Mouse (Mus musculus): ENCODE measurements around the gene Hlf. TPM values are rescaled to one million over a fixed set of nuclear protein-coding genes. Genes with fewer than 3 reads are reported as not detected.

Gene Hlf
- polyA plus RNA-seq, 1 experiment from 2014 or later, result 1.2 TPM

GRCm38 (mm10) chr11:90367894-90368860, 22.5 kb downstream of the Hlf start:
- WGBS, result 74% methylated on average over 14 of the region's 14 CpGs
- Histone ChIP-seq H3K4me1 (ENCODE audit: control insufficient read depth, insufficient read depth, low read length) (peaks cover 38% of the 10 kb centered on the region; the same call in 1 of the 2 replicates), H3K27ac (ENCODE audit: low read length) (peak overlapping the region; percentile 90; the same call in 1 of the 2 replicates), H3K4me2 (replicated peaks; ENCODE audit: low read depth, low read length) (no peak overlapping the region), H3K27me3 (ENCODE audit: control insufficient read depth, insufficient read depth, low read length) (no peaks in the 10 kb centered on the region), H3K9me3 (ENCODE audit: control insufficient read depth, low read depth, low read length) (no peaks in the 10 kb centered on the region), H3K9ac (replicated peaks; ENCODE audit: low read depth, low read length) (no peak overlapping the region), H3K36me3 (ENCODE audit: control insufficient read depth, insufficient read depth, low read length) (no peaks in the 10 kb centered on the region), H3K4me3 (ENCODE audit: low read depth, low read length) (no peak overlapping the region)
- ATAC-seq (ENCODE audit: insufficient number of reproducible peaks, insufficient read depth, low FRiP score, low read depth), result no peak

- WGBS, result 40% methylated on average over 7 of the region's 7 CpGs
These were observed 25.8 kb downstream of the Hlf start for GRCm38 (mm10) chr11:90364865-90365264.

GRCm38 (mm10) chr11:90363821-90364497, 26.7 kb downstream of the Hlf start:
- no peak overlapping the region for H3K4me3 ChIP-seq (ENCODE audit: low read depth, low read length)
- WGBS, result 87% methylated on average over 10 of the region's 10 CpGs
- no peaks in the 10 kb centered on the region for H3K9me3 ChIP-seq (ENCODE audit: control insufficient read depth, low read depth, low read length)
- H3K27me3 ChIP-seq (ENCODE audit: control insufficient read depth, insufficient read depth, low read length), result no peaks in the 10 kb centered on the region
- no peaks in the 10 kb centered on the region for H3K36me3 ChIP-seq (ENCODE audit: control insufficient read depth, insufficient read depth, low read length)
- no peak overlapping the region for H3K4me2 ChIP-seq (replicated peaks; ENCODE audit: low read depth, low read length)
- H3K27ac ChIP-seq (ENCODE audit: low read length), result no peak overlapping the region
- H3K9ac ChIP-seq (replicated peaks; ENCODE audit: low read depth, low read length), result no peak overlapping the region
- no peak for ATAC-seq (ENCODE audit: insufficient number of reproducible peaks, insufficient read depth, low FRiP score, low read depth)
- H3K4me1 ChIP-seq (ENCODE audit: control insufficient read depth, insufficient read depth, low read length), result peaks cover 16% of the 10 kb centered on the region; the same call in 1 of the 2 replicates

More at GRCm38 (mm10) chr11:90364865-90365264, 25.8 kb downstream of the Hlf start:
- H3K4me2 ChIP-seq (replicated peaks; ENCODE audit: low read depth, low read length), result no peak overlapping the region
- no peak for ATAC-seq (ENCODE audit: insufficient number of reproducible peaks, insufficient read depth, low FRiP score, low read depth)
- H3K4me3 ChIP-seq (ENCODE audit: low read depth, low read length), result no peak overlapping the region
- no peaks in the 10 kb centered on the region for H3K36me3 ChIP-seq (ENCODE audit: control insufficient read depth, insufficient read depth, low read length)
- no peaks in the 10 kb centered on the region for H3K9me3 ChIP-seq (ENCODE audit: control insufficient read depth, low read depth, low read length)
- H3K4me1 ChIP-seq (ENCODE audit: control insufficient read depth, insufficient read depth, low read length), result peaks cover 23% of the 10 kb centered on the region; the same call in 1 of the 2 replicates
- no peaks in the 10 kb centered on the region for H3K27me3 ChIP-seq (ENCODE audit: control insufficient read depth, insufficient read depth, low read length)
- peak overlapping the region; percentile 16; the same call in 1 of the 2 replicates for H3K27ac ChIP-seq (ENCODE audit: low read length)
- H3K9ac ChIP-seq (replicated peaks; ENCODE audit: low read depth, low read length), result no peak overlapping the region

GRCm38 (mm10) chr11:90363406-90363805, 27.3 kb downstream of the Hlf start:
- Histone ChIP-seq H3K9ac (replicated peaks; ENCODE audit: low read depth, low read length) (no peak overlapping the region), H3K4me2 (replicated peaks; ENCODE audit: low read depth, low read length) (no peak overlapping the region), H3K27ac (ENCODE audit: low read length) (no peak overlapping the region), H3K36me3 (ENCODE audit: control insufficient read depth, insufficient read depth, low read length) (no peaks in the 10 kb centered on the region), H3K27me3 (ENCODE audit: control insufficient read depth, insufficient read depth, low read length) (no peaks in the 10 kb centered on the region), H3K9me3 (ENCODE audit: control insufficient read depth, low read depth, low read length) (no peaks in the 10 kb centered on the region), H3K4me1 (ENCODE audit: control insufficient read depth, insufficient read depth, low read length) (peaks cover 13% of the 10 kb centered on the region; the same call in 1 of the 2 replicates), H3K4me3 (ENCODE audit: low read depth, low read length) (no peak overlapping the region)
- ATAC-seq (ENCODE audit: insufficient number of reproducible peaks, insufficient read depth, low FRiP score, low read depth), result no peak
- 45% methylated on average over 3 of the region's 3 CpGs for WGBS

GRCm38 (mm10) chr11:90360536-90360935, 30.2 kb downstream of the Hlf start:
- no peak overlapping the region for H3K27ac ChIP-seq (ENCODE audit: low read length)
- no peak overlapping the region for H3K4me2 ChIP-seq (replicated peaks; ENCODE audit: low read depth, low read length)
- H3K9me3 ChIP-seq (ENCODE audit: control insufficient read depth, low read depth, low read length), result no peaks in the 10 kb centered on the region
- H3K4me1 ChIP-seq (ENCODE audit: control insufficient read depth, insufficient read depth, low read length), result peaks cover 18% of the 10 kb centered on the region; the same call in 1 of the 2 replicates
- ATAC-seq (ENCODE audit: insufficient number of reproducible peaks, insufficient read depth, low FRiP score, low read depth), result no peak
- H3K36me3 ChIP-seq (ENCODE audit: control insufficient read depth, insufficient read depth, low read length), result no peaks in the 10 kb centered on the region
- H3K4me3 ChIP-seq (ENCODE audit: low read depth, low read length), result no peak overlapping the region
- H3K9ac ChIP-seq (replicated peaks; ENCODE audit: low read depth, low read length), result no peak overlapping the region
- 94% methylated on average over 5 of the region's 5 CpGs for WGBS
- H3K27me3 ChIP-seq (ENCODE audit: control insufficient read depth, insufficient read depth, low read length), result no peaks in the 10 kb centered on the region

GRCm38 (mm10) chr11:90358063-90358462, 32.6 kb downstream of the Hlf start:
- Histone ChIP-seq H3K4me1 (ENCODE audit: control insufficient read depth, insufficient read depth, low read length) (peaks cover 7% of the 10 kb centered on the region; the same call in 1 of the 2 replicates), H3K9ac (replicated peaks; ENCODE audit: low read depth, low read length) (no peak overlapping the region), H3K4me2 (replicated peaks; ENCODE audit: low read depth, low read length) (no peak overlapping the region), H3K4me3 (ENCODE audit: low read depth, low read length) (no peak overlapping the region), H3K27ac (ENCODE audit: low read length) (no peak overlapping the region), H3K36me3 (ENCODE audit: control insufficient read depth, insufficient read depth, low read length) (no peaks in the 10 kb centered on the region), H3K27me3 (ENCODE audit: control insufficient read depth, insufficient read depth, low read length) (no peaks in the 10 kb centered on the region), H3K9me3 (ENCODE audit: control insufficient read depth, low read depth, low read length) (no peaks in the 10 kb centered on the region)
- WGBS, result 47% methylated on average over 8 of the region's 8 CpGs
- no peak for ATAC-seq (ENCODE audit: insufficient number of reproducible peaks, insufficient read depth, low FRiP score, low read depth)

- Histone ChIP-seq H3K36me3 (ENCODE audit: control insufficient read depth, insufficient read depth, low read length) (no peaks in the 10 kb centered on the region), H3K9me3 (ENCODE audit: control insufficient read depth, low read depth, low read length) (no peaks in the 10 kb centered on the region), H3K27ac (ENCODE audit: low read length) (no peak overlapping the region), H3K4me2 (replicated peaks; ENCODE audit: low read depth, low read length) (no peak overlapping the region), H3K9ac (replicated peaks; ENCODE audit: low read depth, low read length) (no peak overlapping the region), H3K4me1 (ENCODE audit: control insufficient read depth, insufficient read depth, low read length) (peaks cover 7% of the 10 kb centered on the region; the same call in 1 of the 2 replicates), H3K27me3 (ENCODE audit: control insufficient read depth, insufficient read depth, low read length) (no peaks in the 10 kb centered on the region), H3K4me3 (ENCODE audit: low read depth, low read length) (no peak overlapping the region)
- WGBS, result 87% methylated on average over 7 of the region's 7 CpGs
- ATAC-seq (ENCODE audit: insufficient number of reproducible peaks, insufficient read depth, low FRiP score, low read depth), result no peak
These were observed 33.3 kb downstream of the Hlf start for GRCm38 (mm10) chr11:90357371-90357770.

- no peak overlapping the region for H3K27ac ChIP-seq (ENCODE audit: low read length)
- H3K9ac ChIP-seq (replicated peaks; ENCODE audit: low read depth, low read length), result no peak overlapping the region
- ATAC-seq (ENCODE audit: insufficient number of reproducible peaks, insufficient read depth, low FRiP score, low read depth), result no peak
These were observed 34.0 kb downstream of the Hlf start for GRCm38 (mm10) chr11:90356495-90357304.

More at GRCm38 (mm10) chr11:90356495-90357304, 34.0 kb downstream of the Hlf start:
- WGBS, result 18% methylated on average over 9 of the region's 9 CpGs
- Histone ChIP-seq H3K36me3 (ENCODE audit: control insufficient read depth, insufficient read depth, low read length) (no peaks in the 10 kb centered on the region), H3K27me3 (ENCODE audit: control insufficient read depth, insufficient read depth, low read length) (no peaks in the 10 kb centered on the region), H3K4me1 (ENCODE audit: control insufficient read depth, insufficient read depth, low read length) (peaks cover 7% of the 10 kb centered on the region; the same call in 1 of the 2 replicates), H3K9me3 (ENCODE audit: control insufficient read depth, low read depth, low read length) (no peaks in the 10 kb centered on the region), H3K4me3 (ENCODE audit: low read depth, low read length) (no peak overlapping the region), H3K4me2 (replicated peaks; ENCODE audit: low read depth, low read length) (no peak overlapping the region)

Data from stomach, embryonic 14.5 days (tissue).